Mouse (Mus musculus) limb, embryonic 15.5 days (tissue): Measurements from ENCODE around the gene Ugt1a1. TPM values are rescaled to one million over a fixed set of nuclear protein-coding genes. Genes with fewer than 3 reads are reported as not detected.

ENCODE experiments used
- ATAC-seq: fragments of 200-750 bp; cut with Nextera tagmentation; 2 replicates; pipeline ENCODE4 v1.8.0; 2017; ENCODE audit warnings: low read depth, moderate TSS enrichment; ENCODE audit not compliant: insufficient number of reproducible peaks, low FRiP score, low TSS enrichment
- H3K27ac ChIP-seq: fragments of 300-500 bp; sonication (generic); 2 replicates; pipeline ENCODE4 v1.5.1; 2015; ENCODE audit warnings: moderate library complexity, mild to moderate bottlenecking, inconsistent platforms
- H3K27me3 ChIP-seq: fragments of 300-500 bp; sonication (generic); 2 replicates; pipeline ENCODE4 v1.6.1; 2015; ENCODE audit warnings: inconsistent platforms
- H3K36me3 ChIP-seq: fragments of 300-500 bp; sonication (generic); 2 replicates; pipeline ENCODE4 v1.6.1; 2015; ENCODE audit warnings: inconsistent platforms
- H3K4me1 ChIP-seq: fragments of 300-500 bp; sonication (generic); 2 replicates; pipeline ENCODE4 v1.6.1; 2015; ENCODE audit warnings: inconsistent platforms
- H3K4me2 ChIP-seq: fragments of 300-500 bp; sonication (generic); 2 replicates; pipeline ENCODE4 v1.6.1; 2015; ENCODE audit warnings: mild to moderate bottlenecking, inconsistent platforms
- H3K4me3 ChIP-seq: fragments of 300-500 bp; sonication (generic); 2 replicates; pipeline ENCODE4 v1.5.1; 2015; ENCODE audit warnings: mild to moderate bottlenecking, inconsistent platforms
- H3K9ac ChIP-seq: fragments of 300-500 bp; sonication (generic); 2 replicates; pipeline ENCODE4 v1.6.1; 2015; ENCODE audit warnings: inconsistent platforms
- H3K9me3 ChIP-seq: fragments of 300-500 bp; sonication (generic); 2 replicates; pipeline ENCODE4 v1.6.1; 2016; ENCODE audit warnings: inconsistent platforms
- WGBS: fragments of 180-500 bp; shearing (Covaris S2); methylation state at CpG from one replicate; pipeline ENCODE4 v1.1.7; 2015; 5-methylcytosine and 5-hydroxymethylcytosine counted together
- polyA plus RNA-seq: library from polyadenylated mRNA; unstranded; fragments of >200 nt; fragmentation: Nextera tagmentation; extraction: Ambion mirVana; gene quantifications from 2 replicates; pipeline ENCODE4 v1.2.1, GENCODE M21; 2015

Gene Ugt1a1
- polyA plus RNA-seq, 1 experiment from 2014 or later = 10.8 TPM

DNA sequence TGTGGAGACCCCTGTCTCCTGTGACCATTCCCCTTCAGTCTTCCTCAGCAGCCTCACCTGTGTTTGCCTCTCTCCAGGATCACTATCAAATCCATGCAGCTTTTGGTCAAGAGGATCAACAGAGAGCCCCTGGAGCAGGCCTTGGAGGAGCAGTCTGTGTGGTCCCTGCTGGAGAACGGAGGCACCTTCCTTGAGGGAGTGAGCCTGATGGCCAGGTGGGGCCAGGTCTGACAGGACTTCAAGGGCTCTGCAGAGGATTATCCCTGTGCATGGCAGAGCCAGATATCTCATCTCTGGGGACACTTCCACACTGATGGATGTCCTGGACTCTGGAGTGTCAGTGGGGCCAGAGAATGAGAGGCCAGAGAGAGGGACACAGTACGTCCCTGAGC lies 43.7 kb downstream of the Ugt1a1 start:
- H3K9me3 ChIP-seq = peaks cover 28% of the 10 kb centered on the region
- H3K27ac ChIP-seq = no peak overlapping the region
- WGBS = 51% methylated on average over 2 of the region's 2 CpGs
- H3K4me3 ChIP-seq = no peak overlapping the region
- H3K4me2 ChIP-seq = no peak overlapping the region
- no peaks in the 10 kb centered on the region for H3K27me3 ChIP-seq
- peaks cover 14% of the 10 kb centered on the region for H3K36me3 ChIP-seq
- no peak for ATAC-seq
- no peak overlapping the region for H3K9ac ChIP-seq
- peaks cover 7% of the 10 kb centered on the region for H3K4me1 ChIP-seq

DNA sequence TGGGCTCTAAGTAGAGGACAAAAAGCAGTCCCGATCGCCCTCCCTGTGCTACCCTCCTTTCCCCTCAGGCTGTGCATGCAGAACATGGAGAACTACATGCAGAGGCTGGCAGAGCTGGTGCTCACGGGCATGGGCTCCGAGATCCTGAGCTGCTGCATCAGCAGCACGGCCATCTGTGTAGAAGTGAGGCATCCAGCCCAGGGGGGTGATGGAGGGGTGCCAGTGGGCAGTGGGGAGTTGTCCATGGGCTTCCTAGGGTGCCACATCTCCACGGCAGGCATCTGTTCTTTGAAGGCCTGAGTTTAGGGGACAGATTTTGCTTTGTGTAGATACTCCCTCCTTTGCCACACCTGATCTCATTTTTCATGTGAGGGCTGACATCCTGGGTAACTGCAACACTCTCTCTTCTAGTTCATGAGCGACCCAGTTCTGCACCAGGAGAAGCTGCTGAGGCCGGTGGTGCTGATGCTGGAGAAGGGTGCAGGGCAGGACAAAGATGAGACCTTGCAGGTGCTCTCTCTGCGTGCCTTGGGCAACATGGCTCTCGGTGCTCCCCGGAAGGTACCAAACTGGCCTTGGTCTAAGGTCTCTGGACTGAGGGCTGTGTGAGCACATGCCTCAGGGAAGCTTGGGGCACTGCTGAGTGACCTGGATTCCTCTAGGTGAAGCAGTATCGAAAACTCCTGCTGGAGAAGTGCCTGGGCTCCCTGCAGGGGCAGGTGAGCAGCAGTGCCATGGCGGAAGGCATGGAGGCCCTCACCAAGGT lies 44.4 kb downstream of the Ugt1a1 start:
- whole genome bisulfite sequencing = 77% methylated on average over 13 of the region's 13 CpGs
- peaks cover 21% of the 10 kb centered on the region for H3K9me3 ChIP-seq

DNA sequence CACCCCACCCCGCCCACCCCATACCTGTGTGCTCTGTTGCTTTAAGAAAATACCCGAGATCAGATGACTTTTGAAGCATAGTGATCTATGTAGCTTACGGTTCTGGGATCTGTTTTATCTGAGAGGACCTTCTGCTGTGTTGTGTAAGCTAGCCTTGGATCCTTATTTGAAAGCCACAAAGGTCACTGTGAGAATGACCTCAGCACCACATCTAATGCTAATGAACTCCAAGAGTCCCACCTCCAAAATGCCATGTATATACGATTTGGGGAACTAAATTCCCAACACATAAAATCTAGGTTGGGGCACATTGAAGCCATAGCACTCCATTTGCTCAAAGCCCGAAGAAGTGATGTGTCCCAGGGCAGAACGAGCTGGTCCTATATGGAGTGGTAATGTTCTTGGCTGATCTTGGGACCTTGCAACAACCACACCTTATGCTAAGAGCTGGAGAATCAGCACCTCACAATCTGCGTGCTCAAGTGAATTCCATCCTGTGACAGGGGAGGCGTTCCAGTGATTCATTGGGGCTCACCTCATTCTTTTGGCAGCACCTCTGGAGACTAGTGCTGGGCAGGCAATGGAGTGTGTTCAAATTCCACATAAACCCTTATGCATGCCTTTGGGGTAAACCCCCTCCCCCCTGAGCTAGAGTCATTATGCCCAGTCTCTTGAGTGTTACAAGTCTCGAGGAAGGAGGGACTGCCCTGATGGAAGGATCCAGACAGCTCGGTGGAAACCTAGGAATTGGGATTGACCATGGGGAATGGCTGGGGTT lies 45.3 kb downstream of the Ugt1a1 start:
- ATAC-seq = no peak
- no peaks in the 10 kb centered on the region for H3K27me3 ChIP-seq
- peaks cover 16% of the 10 kb centered on the region for H3K9me3 ChIP-seq
- no peak overlapping the region for H3K4me3 ChIP-seq
- no peak overlapping the region for H3K4me2 ChIP-seq
- H3K27ac ChIP-seq = no peak overlapping the region
- peaks cover 14% of the 10 kb centered on the region for H3K4me1 ChIP-seq
- 69% methylated on average over 10 of the region's 10 CpGs for WGBS
- H3K36me3 ChIP-seq = peaks cover 30% of the 10 kb centered on the region
- H3K9ac ChIP-seq = no peak overlapping the region

More for the DNA sequence above, 44.4 kb downstream of the Ugt1a1 start:
- H3K4me3 ChIP-seq = no peak overlapping the region
- H3K36me3 ChIP-seq = peaks cover 21% of the 10 kb centered on the region
- H3K27ac ChIP-seq = no peak overlapping the region
- ATAC-seq = no peak
- H3K27me3 ChIP-seq = no peaks in the 10 kb centered on the region
- H3K9ac ChIP-seq = no peak overlapping the region
- no peak overlapping the region for H3K4me2 ChIP-seq
- H3K4me1 ChIP-seq = peaks cover 7% of the 10 kb centered on the region

DNA sequence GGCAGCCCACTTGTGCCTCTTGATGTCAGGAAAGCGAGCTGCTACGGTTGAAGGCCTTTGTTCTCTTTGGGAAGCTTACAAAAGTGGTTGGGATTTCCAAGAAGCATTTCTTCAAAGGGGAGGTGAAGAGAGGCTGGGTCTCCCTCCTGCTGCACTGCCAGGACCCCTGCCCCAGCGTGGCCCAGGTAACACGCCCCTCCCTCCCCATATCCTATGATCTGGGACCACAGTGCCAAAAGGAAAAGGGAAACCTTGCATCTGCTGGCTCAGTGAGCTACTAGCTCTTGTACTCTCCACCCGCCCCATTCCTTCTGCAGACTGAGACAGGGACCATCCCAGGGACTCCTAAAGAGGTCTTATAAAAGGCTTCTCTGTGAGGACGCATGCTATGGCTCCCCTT lies 45.9 kb downstream of the Ugt1a1 start:
- H3K4me1 ChIP-seq = peaks cover 14% of the 10 kb centered on the region
- no peak for ATAC-seq
- no peaks in the 10 kb centered on the region for H3K27me3 ChIP-seq
- H3K36me3 ChIP-seq = peaks cover 36% of the 10 kb centered on the region
- H3K4me2 ChIP-seq = no peak overlapping the region
- 83% methylated on average over 6 of the region's 6 CpGs for WGBS
- no peak overlapping the region for H3K9ac ChIP-seq
- 0 out of 2 replicates have a peak, but pooled peaks cover 10% of the 10 kb centered on the region for H3K9me3 ChIP-seq
- no peak overlapping the region for H3K27ac ChIP-seq
- no peak overlapping the region for H3K4me3 ChIP-seq

DNA sequence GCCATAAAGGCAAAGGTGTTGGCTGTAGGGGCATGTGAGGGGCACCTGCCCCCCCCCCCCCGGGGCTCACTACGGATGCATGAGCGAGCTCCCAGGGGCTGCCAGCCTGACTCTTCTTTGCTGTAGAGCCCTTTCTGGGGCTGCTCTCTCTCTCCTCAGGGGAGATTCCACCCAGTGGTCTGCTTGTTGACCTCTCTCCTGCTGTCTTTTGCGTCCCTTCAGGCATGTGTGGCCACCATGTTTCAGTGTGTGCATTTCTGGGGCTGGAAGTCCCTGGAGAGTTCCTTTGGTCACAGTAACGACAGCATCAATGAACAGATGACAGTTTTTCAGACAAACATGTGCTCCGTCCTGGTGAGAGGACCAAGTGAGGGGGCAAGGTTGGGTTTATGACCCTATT lies 46.6 kb downstream of the Ugt1a1 start:
- no peak overlapping the region for H3K27ac ChIP-seq
- WGBS = 66% methylated on average over 6 of the region's 6 CpGs
- H3K9ac ChIP-seq = no peak overlapping the region
- no peak for ATAC-seq
- no peak overlapping the region for H3K4me3 ChIP-seq
- 0 out of 2 replicates have a peak, but pooled peaks cover 5% of the 10 kb centered on the region for H3K9me3 ChIP-seq
- H3K27me3 ChIP-seq = no peaks in the 10 kb centered on the region
- H3K36me3 ChIP-seq = peaks cover 42% of the 10 kb centered on the region
- H3K4me1 ChIP-seq = peaks cover 14% of the 10 kb centered on the region
- H3K4me2 ChIP-seq = no peak overlapping the region

DNA sequence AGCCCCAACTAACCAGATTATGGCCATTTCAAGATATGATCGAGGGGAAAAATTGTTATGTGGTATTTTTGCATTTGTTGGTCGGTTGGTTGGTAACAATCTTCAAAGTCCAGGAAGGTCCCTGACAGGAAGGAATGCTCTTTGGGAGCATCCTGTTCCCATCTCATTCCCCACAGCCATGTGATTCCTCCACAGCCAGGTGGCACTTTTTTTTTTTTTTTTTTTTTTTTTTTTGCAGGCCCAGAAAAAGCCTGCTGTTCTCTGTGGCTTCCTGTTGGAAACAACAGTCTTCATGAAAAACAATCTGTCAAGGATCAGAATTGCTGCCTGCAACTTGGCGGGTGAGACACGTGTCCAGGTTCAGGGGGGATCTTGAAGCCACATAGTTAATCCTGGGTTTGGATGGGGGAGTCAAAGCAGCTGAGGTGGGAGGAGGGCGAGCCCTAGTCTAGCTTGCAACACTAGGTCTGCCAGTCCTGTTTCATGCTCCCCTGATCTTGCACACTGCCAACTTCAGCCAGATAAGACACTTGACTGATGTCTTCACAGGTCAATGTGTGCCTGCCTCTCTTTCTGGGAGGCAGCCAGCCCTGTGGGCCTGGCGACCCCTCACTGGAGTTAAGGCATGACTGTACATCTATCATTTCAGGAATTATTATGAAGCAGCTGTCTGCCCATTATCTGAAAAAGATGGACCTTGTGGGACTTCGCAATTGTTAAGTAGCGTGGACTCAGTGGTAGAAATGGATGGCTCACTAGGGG lies 47.3 kb downstream of the Ugt1a1 start:
- ATAC-seq = no peak
- Histone ChIP-seq H3K9ac (no peak overlapping the region), H3K27me3 (no peaks in the 10 kb centered on the region), H3K27ac (peak overlapping the region; percentile 1; the same call in 1 of the 2 replicates), H3K9me3 (0 out of 2 replicates have a peak, but pooled peaks cover 5% of the 10 kb centered on the region), H3K4me1 (peaks cover 14% of the 10 kb centered on the region), H3K4me3 (no peak overlapping the region), H3K4me2 (no peak overlapping the region), H3K36me3 (peaks cover 50% of the 10 kb centered on the region)
- WGBS = 72% methylated on average over 8 of the region's 8 CpGs

DNA sequence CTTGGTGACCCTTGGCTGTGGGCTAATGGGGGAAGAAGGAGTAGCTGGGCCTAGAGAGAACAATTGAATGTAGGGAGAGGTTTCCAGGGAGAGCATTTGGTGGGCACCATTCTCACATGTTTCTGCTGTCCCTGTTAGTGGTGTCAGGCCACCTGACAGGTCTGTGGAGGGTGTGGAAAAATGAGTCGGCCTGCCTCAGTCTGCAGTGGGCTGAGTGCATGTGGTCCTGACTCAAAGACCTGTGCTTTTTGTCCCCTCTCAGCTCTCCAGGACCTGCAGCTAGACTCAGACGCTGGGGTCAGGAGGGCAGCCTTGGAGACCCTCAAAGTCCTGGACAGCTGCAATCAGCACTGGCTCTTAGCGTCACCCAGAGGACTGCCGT lies 47.9 kb downstream of the Ugt1a1 start:
- Histone ChIP-seq H3K9ac (no peak overlapping the region), H3K4me1 (peaks cover 14% of the 10 kb centered on the region), H3K27me3 (no peaks in the 10 kb centered on the region), H3K4me3 (no peak overlapping the region), H3K36me3 (peaks cover 55% of the 10 kb centered on the region), H3K27ac (no peak overlapping the region; the same call in 1 of the 2 replicates), H3K4me2 (no peak overlapping the region), H3K9me3 (0 out of 2 replicates have a peak, but pooled peaks cover 5% of the 10 kb centered on the region)
- no peak for ATAC-seq
- 77% methylated on average over 4 of the region's 4 CpGs for WGBS

DNA sequence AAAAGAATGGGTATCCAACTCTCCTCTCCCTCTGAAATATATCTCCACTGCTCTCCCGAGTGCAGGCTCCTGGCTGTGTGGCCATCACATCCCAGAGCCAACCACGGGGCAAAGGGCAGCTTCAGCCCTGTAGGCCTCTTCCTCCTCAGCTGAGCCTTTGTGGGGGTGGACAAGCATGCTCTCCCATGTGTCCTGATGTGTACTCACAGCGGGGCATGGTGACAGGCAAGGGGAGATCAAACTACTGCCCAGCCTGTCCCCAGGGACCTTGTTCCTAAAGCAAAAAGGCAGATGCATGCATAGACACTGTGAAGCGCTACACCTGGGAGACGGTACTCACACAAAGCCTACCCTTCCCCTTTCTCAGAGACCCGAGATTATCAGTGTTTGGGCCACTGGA lies 48.4 kb downstream of the Ugt1a1 start:
- Histone ChIP-seq H3K27me3 (no peaks in the 10 kb centered on the region), H3K36me3 (peaks cover 60% of the 10 kb centered on the region), H3K9ac (no peak overlapping the region), H3K27ac (no peak overlapping the region; the same call in 1 of the 2 replicates), H3K4me2 (no peak overlapping the region), H3K9me3 (0 out of 2 replicates have a peak, but pooled peaks cover 3% of the 10 kb centered on the region), H3K4me1 (peaks cover 14% of the 10 kb centered on the region), H3K4me3 (no peak overlapping the region)
- ATAC-seq = peak; percentile 11
- WGBS = 79% methylated on average over 6 of the region's 6 CpGs

DNA sequence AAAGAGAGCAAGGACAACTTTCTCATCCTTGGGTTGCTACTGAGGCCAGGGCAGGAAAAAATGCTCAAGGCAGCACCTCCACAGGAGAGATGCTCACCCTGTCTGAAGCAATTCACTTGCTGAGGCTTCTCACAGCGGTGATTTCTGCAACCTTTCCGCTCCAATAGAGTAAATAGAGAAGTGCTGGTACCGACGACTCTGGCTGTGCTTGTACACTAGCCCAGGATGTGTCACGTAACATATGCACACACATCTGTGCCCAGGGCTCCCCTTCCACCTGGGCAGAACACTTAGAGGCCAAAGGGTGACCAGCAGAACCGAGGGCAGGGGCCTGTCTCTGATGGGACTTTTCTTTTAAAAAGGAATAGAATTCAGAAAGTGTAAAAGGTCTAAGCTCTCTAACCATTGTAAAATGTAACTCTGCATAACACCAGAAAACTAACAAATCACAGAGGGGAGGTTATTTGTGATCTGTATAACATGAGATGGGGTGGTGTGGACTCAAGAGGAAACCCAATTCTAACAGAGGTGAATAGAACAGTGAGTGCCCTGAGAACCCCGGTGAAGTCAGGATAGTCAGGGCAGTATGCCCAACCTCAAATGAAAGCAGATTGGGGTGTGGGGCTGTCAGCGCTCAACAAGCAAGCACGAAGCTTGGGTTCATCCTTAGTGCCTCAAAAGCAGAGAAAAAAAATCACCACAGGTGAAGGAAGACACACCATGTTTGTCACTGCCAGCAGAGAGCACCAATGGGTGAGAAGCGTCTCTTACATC lies 49.0 kb downstream of the Ugt1a1 start:
- H3K4me1 ChIP-seq = peaks cover 14% of the 10 kb centered on the region
- H3K27me3 ChIP-seq = no peaks in the 10 kb centered on the region
- H3K27ac ChIP-seq = no peak overlapping the region
- WGBS = 83% methylated on average over 10 of the region's 10 CpGs
- no peaks in the 10 kb centered on the region for H3K9me3 ChIP-seq
- H3K4me3 ChIP-seq = no peak overlapping the region
- no peak overlapping the region for H3K4me2 ChIP-seq
- ATAC-seq = no peak
- no peak overlapping the region for H3K9ac ChIP-seq
- peaks cover 67% of the 10 kb centered on the region for H3K36me3 ChIP-seq

DNA sequence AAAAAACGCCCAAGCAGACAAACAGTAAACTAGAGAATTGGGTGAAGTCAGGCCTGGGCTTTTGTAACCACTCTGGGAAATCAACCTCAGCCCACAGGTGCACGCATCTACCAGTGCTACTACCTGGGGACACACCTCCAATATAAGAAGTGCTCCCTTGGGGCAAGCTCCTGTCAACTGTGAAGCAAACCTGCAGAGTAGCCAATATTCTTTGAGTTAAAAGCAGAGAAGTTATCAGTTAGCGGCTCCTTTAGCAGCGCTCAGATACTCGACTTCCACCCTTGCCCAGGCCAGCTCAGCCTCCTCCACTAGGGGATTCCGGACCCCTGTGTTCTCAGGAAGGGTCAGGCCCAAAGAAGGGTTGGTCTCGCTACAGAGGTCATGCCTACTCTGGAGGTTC lies 49.9 kb downstream of the Ugt1a1 start:
- WGBS = 80% methylated on average over 7 of the region's 7 CpGs
- no peak for ATAC-seq

DNA sequence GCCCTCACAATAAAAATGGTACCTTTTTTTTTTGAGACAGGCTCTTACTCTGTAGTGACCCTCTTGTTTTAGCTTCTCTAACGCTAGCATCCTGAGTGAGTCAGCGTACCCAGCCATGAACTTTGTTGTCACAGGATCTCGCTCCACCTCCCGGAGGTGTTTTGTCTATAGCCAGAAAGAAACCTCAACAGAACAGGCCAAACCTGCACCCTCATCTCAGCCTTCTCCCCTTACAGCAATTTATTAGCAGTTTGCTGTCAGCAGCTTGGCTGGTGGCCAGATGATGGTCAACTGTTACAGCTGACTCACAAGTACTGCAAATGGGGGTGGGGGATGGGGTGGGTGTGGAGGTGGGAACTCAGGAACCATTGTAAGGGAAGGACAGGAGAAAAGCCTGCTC lies 50.5 kb downstream of the Ugt1a1 start:
- H3K27me3 ChIP-seq = no peaks in the 10 kb centered on the region
- no peak overlapping the region for H3K4me2 ChIP-seq
- H3K27ac ChIP-seq = no peak overlapping the region; the same call in 1 of the 2 replicates
- no peaks in the 10 kb centered on the region for H3K9me3 ChIP-seq
- no peak overlapping the region for H3K9ac ChIP-seq
- ATAC-seq = 0 out of 2 replicates have a peak, but pooled peaks have one; percentile 1
- H3K4me1 ChIP-seq = peaks cover 14% of the 10 kb centered on the region
- WGBS = 70% methylated on average over 4 of the region's 4 CpGs
- H3K4me3 ChIP-seq = no peak overlapping the region
- peaks cover 81% of the 10 kb centered on the region for H3K36me3 ChIP-seq

More for the DNA sequence above, 49.9 kb downstream of the Ugt1a1 start:
- no peak overlapping the region; the same call in 1 of the 2 replicates for H3K27ac ChIP-seq
- H3K36me3 ChIP-seq = peaks cover 76% of the 10 kb centered on the region
- no peak overlapping the region for H3K4me3 ChIP-seq
- no peak overlapping the region for H3K4me2 ChIP-seq
- no peaks in the 10 kb centered on the region for H3K9me3 ChIP-seq
- no peak overlapping the region for H3K9ac ChIP-seq
- H3K27me3 ChIP-seq = no peaks in the 10 kb centered on the region
- H3K4me1 ChIP-seq = peaks cover 14% of the 10 kb centered on the region
